In genomic region chr2:80026053-80026452, GRCm38 (mm10) we compare ENCODE assay signal across 15 mouse cellular contexts.
"Had no signal": no experiment of that assay in that cellular context is flagged by ENCODE, and none has a peak within 500 bp of the region (broad histone marks: within the 10 kb centered on the region; RNA-seq: fewer than 3 reads in every experiment).

No protein-coding gene starts in this region.

- H3K9me3 ChIP-seq: limb, embryonic 13.5 days; liver, embryonic 15.5 days; midbrain, embryonic 15.5 days; neural tube, embryonic 13.5 days had no signal

- H3K36me3 ChIP-seq: limb, embryonic 13.5 days; liver, embryonic 15.5 days; midbrain, embryonic 15.5 days; neural tube, embryonic 13.5 days had no signal

- ATAC-seq: intestine, embryonic 16.5 days; midbrain, embryonic 15.5 days had no signal

- H3K4me1 ChIP-seq: limb, embryonic 13.5 days; liver, embryonic 15.5 days; midbrain, embryonic 15.5 days; neural tube, embryonic 13.5 days had no signal

- H3K4me3 ChIP-seq: limb, embryonic 13.5 days; liver, embryonic 15.5 days; midbrain, embryonic 15.5 days; neural tube, embryonic 13.5 days had no signal

- DNase-seq: kidney, adult 8-10 months; kidney, postnatal 36 days; left cerebral cortex, postnatal 4 days; lung, embryonic 14.5 days; lung, postnatal 14 days; right cerebral cortex, postnatal 14 days; thymus, adult 18-20 months; thymus, postnatal 14 days had no signal

- H3K27ac ChIP-seq: kidney, postnatal 0 days; limb, embryonic 13.5 days; liver, embryonic 15.5 days; macrophage; midbrain, embryonic 15.5 days; neural tube, embryonic 13.5 days had no signal

- H3K9ac ChIP-seq: limb, embryonic 13.5 days; liver, embryonic 15.5 days; lung, embryonic 14.5 days; midbrain, embryonic 15.5 days; neural tube, embryonic 13.5 days had no signal

- H3K4me2 ChIP-seq: limb, embryonic 13.5 days; liver, embryonic 15.5 days; lung, embryonic 14.5 days; midbrain, embryonic 15.5 days; neural tube, embryonic 13.5 days had no signal

- H3K27me3 ChIP-seq: limb, embryonic 13.5 days; liver, embryonic 15.5 days; midbrain, embryonic 15.5 days; neural tube, embryonic 13.5 days had no signal
